Mouse (Mus musculus) liver, embryonic 13.5 days (tissue): ENCODE data around the gene Ptk6. TPM values are rescaled to one million over a fixed set of nuclear protein-coding genes. Genes with fewer than 3 reads are reported as not detected.

ENCODE experiments used
- ATAC-seq: fragments of 200-750 bp; cut with Nextera tagmentation; 2 replicates; pipeline ENCODE4 v1.8.0; 2017; ENCODE audit warnings: low read depth, mild to moderate bottlenecking, moderate number of reproducible peaks, moderate library complexity
- DNase-seq: peaks from one replicate; pipeline ENCODE4 v3.0.0; 2022
- H3K27ac ChIP-seq: fragments of 300-500 bp; sonication (generic); 2 replicates; pipeline ENCODE4 v1.5.1; 2015; ENCODE audit warnings: moderate library complexity, mild to moderate bottlenecking, inconsistent platforms
- H3K27me3 ChIP-seq: fragments of 300-500 bp; sonication (generic); 2 replicates; pipeline ENCODE4 v1.6.1; 2015; ENCODE audit warnings: mild to moderate bottlenecking, inconsistent platforms
- H3K36me3 ChIP-seq: fragments of 300-500 bp; sonication (generic); 2 replicates; pipeline ENCODE4 v1.6.1; 2015; ENCODE audit warnings: mild to moderate bottlenecking, inconsistent platforms
- H3K4me1 ChIP-seq: fragments of 300-500 bp; sonication (generic); replicated peaks from 2 replicates; pipeline ENCODE4 v1.6.1; 2015; ENCODE audit warnings: inconsistent platforms
- H3K4me2 ChIP-seq: fragments of 300-500 bp; sonication (generic); 2 replicates; pipeline ENCODE4 v1.6.1; 2015; ENCODE audit warnings: inconsistent platforms, mild to moderate bottlenecking, moderate library complexity
- H3K4me3 ChIP-seq: fragments of 300-500 bp; sonication (generic); replicated peaks from 2 replicates; pipeline ENCODE4 v1.5.1; 2015; ENCODE audit warnings: mild to moderate bottlenecking, inconsistent platforms
- H3K9ac ChIP-seq: fragments of 300-500 bp; sonication (generic); 2 replicates; pipeline ENCODE4 v1.6.1; 2015; ENCODE audit warnings: mild to moderate bottlenecking, inconsistent platforms
- H3K9me3 ChIP-seq: fragments of 300-500 bp; sonication (generic); replicated peaks from 2 replicates; pipeline ENCODE4 v1.6.1; 2016; ENCODE audit warnings: inconsistent platforms
- WGBS: fragments of 180-500 bp; shearing (Covaris S2); methylation state at CpG from one replicate; pipeline ENCODE4 v1.1.7; 2015; ENCODE audit not compliant: insufficient replicate concordance; 5-methylcytosine and 5-hydroxymethylcytosine counted together
- polyA plus RNA-seq: library from polyadenylated mRNA; unstranded; fragments of >200 nt; fragmentation: Nextera tagmentation; extraction: Ambion mirVana; gene quantifications from 2 replicates; pipeline ENCODE4 v1.2.1, GENCODE M21; 2015

Gene Ptk6
- polyA plus RNA-seq, 1 experiment from 2014 or later: 0.02 TPM

DNA sequence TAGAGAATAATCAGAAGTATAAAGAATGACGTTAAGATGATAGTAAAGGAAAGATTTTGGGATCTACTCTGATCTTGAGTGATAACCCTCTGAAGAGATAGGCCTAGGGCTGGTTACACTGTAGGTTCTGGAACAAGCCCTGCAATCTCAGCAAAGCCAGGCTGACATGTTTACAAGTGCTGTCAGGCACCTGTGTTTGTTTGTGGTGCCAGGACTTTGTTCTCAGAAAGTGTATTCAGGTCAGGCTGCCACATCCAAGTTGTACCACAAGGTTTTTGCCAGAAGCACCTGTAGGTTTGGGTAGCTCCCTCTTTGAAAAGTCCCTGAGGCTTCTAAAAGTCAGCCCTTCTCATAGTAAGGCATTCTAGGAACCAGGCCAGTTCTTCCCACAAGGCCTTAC is 13.3 kb downstream of the Ptk6 start:
- DNase-seq (no peak), ATAC-seq (no peak)
- Histone ChIP-seq H3K36me3 (no peaks in the 10 kb centered on the region), H3K4me1 (peaks cover 28% of the 10 kb centered on the region), H3K4me3 (no peak overlapping the region), H3K4me2 (no peak overlapping the region), H3K9me3 (no peaks in the 10 kb centered on the region), H3K27me3 (peaks cover 7% of the 10 kb centered on the region), H3K27ac (peak overlapping the region; percentile 70), H3K9ac (0 out of 2 replicates have a peak overlapping the region, but pooled peaks have one; percentile 88)
- 67% methylated on average over 1 of the region's 1 CpGs for WGBS

GRCm38 (mm10) chr2:181188681-181189080 is 13.9 kb downstream of the Ptk6 start:
- peak overlapping the region; percentile 70 for H3K27ac ChIP-seq
- 72% methylated on average over 2 of the region's 2 CpGs for WGBS
- peak overlapping the region; percentile 98 for H3K4me2 ChIP-seq
- H3K36me3 ChIP-seq: no peaks in the 10 kb centered on the region
- peak overlapping the region; percentile 88 for H3K9ac ChIP-seq
- DNase-seq (no peak), ATAC-seq (no peak)
- H3K4me1 ChIP-seq: peaks cover 28% of the 10 kb centered on the region
- H3K4me3 ChIP-seq: peak overlapping the region; percentile 82; the same call in 1 of the 2 replicates
- no peaks in the 10 kb centered on the region for H3K9me3 ChIP-seq
- peaks cover 4% of the 10 kb centered on the region; the same call in 1 of the 2 replicates for H3K27me3 ChIP-seq

DNA sequence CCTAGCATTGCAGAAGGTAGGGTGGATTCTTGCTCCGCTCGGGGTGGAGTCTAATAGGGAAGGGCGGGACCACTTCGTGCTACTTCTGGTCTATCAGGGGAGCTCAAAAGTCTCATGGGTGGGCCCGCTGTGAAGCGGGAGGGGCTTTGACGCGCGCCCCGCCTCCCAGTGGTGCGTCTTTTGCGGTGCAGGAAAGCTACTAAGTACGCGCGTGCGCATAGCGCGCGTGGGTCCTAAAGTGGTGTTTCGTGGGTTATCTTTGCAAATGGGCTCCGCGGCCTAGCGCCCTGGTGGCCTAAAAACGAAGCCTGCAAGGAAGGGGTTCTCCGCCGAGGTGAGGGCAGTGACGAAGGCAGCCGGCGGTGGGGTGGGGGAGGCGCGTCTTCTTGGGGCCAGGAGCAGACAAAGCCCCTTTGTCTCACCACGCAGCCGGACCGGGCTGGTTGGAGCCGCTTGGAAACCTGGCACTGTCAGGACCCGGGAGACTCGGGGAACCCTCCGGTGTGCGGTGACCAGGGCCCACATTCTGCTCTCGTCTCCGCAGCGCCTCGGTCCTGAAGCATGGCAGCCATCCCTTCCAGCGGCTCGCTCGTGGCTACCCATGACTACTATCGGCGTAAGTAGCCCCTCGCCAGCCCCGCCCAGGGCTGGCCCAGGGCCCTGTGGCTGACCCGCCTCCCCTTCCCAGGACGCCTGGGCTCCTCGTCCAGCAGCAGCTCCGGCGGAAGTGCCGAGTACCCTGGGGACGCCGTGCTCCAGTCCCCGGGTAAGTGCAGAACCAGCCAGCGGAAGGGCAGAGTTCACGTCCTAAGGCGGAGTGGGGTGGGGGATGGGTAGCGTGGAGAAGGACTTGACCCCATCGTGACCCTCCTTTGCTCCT is 15.2 kb downstream of the Ptk6 start, which contains the start of gene Ppdpf:
Gene Ppdpf (plus strand): TSS at position 127 of the 880 bp plus-strand sequence.
- WGBS: under 1% methylated on average over 64 of the region's 64 CpGs
- ATAC-seq: peak; percentile 98
- no peaks in the 10 kb centered on the region for H3K9me3 ChIP-seq

GRCm38 (mm10) chr2:181186635-181187034 is 16.0 kb downstream of the Ptk6 start:
- peaks cover 28% of the 10 kb centered on the region for H3K4me1 ChIP-seq
- H3K36me3 ChIP-seq: no peaks in the 10 kb centered on the region
- H3K4me3 ChIP-seq: peak overlapping the region; percentile 82
- peak overlapping the region; percentile 68 for H3K9ac ChIP-seq
- under 1% methylated on average over 14 of the region's 14 CpGs for WGBS
- H3K4me2 ChIP-seq: peak overlapping the region; percentile 98
- H3K27ac ChIP-seq: peak overlapping the region; percentile 80
- H3K9me3 ChIP-seq: no peaks in the 10 kb centered on the region
- peak; percentile 79 for DNase-seq
- H3K27me3 ChIP-seq: no peaks in the 10 kb centered on the region
- ATAC-seq: peak; percentile 75

More for the DNA sequence above, 15.2 kb downstream of the Ptk6 start, which contains the start of gene Ppdpf:
- Histone ChIP-seq H3K4me3 (peak within 1 kb of the TSS; percentile 82), H3K27ac (peak within 1 kb of the TSS; percentile 86), H3K36me3 (no peaks in the 10 kb centered on the region), H3K27me3 (no peaks in the 10 kb centered on the region), H3K4me1 (peaks cover 28% of the 10 kb centered on the region), H3K4me2 (peak within 1 kb of the TSS; percentile 98), H3K9ac (peak within 1 kb of the TSS; percentile 88)
- peak; percentile 97 for DNase-seq

- Histone ChIP-seq H3K27ac (no peak overlapping the region), H3K27me3 (peaks cover 7% of the 10 kb centered on the region; the same call in 1 of the 2 replicates), H3K4me3 (no peak overlapping the region), H3K4me1 (no peaks in the 10 kb centered on the region), H3K9ac (no peak overlapping the region), H3K4me2 (no peak overlapping the region), H3K36me3 (no peaks in the 10 kb centered on the region), H3K9me3 (no peaks in the 10 kb centered on the region)
- no peak for DNase-seq
- no peak for ATAC-seq
- WGBS: 64% methylated on average over 6 of the region's 6 CpGs
Measured at GRCm38 (mm10) chr2:181180898-181181297, 21.7 kb downstream of the Ptk6 start.

GRCm38 (mm10) chr2:181178471-181178870 is 24.1 kb downstream of the Ptk6 start:
- H3K4me2 ChIP-seq: no peak overlapping the region
- H3K4me3 ChIP-seq: no peak overlapping the region
- H3K36me3 ChIP-seq: no peaks in the 10 kb centered on the region
- H3K27ac ChIP-seq: no peak overlapping the region
- ATAC-seq: no peak
- H3K4me1 ChIP-seq: no peaks in the 10 kb centered on the region
- H3K9me3 ChIP-seq: no peaks in the 10 kb centered on the region
- no peak for DNase-seq
- no peak overlapping the region for H3K9ac ChIP-seq
- WGBS: 41% methylated on average over 5 of the region's 5 CpGs
- H3K27me3 ChIP-seq: peaks cover 10% of the 10 kb centered on the region; the same call in 1 of the 2 replicates

GRCm38 (mm10) chr2:181178015-181178414 is 24.6 kb downstream of the Ptk6 start:
- DNase-seq: no peak
- ATAC-seq: no peak
- no peaks in the 10 kb centered on the region for H3K4me1 ChIP-seq
- H3K36me3 ChIP-seq: no peaks in the 10 kb centered on the region
- H3K9me3 ChIP-seq: no peaks in the 10 kb centered on the region
- no peak overlapping the region for H3K27ac ChIP-seq
- H3K4me2 ChIP-seq: no peak overlapping the region
- H3K9ac ChIP-seq: no peak overlapping the region
- no peak overlapping the region for H3K4me3 ChIP-seq
- WGBS: 52% methylated on average over 3 of the region's 3 CpGs
- peaks cover 10% of the 10 kb centered on the region; the same call in 1 of the 2 replicates for H3K27me3 ChIP-seq

DNA sequence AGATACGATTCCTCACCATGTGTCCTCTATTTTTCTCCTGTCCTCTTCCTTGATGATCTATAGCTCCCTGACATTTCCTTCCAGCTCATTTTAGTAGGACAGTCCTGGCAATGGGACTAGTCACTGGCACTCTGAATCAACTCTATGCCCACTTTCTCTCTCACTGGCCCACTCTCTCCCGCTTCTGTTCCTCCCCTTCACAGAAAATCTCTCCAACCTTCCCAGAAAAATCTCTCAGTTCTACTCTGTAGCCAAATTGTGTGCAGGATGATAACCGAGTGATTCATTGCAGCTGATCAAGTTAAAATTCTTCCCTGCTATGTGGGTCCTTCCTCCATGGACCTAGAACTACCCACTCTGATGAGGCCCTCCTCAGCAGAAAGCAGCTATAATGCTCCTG is 27.9 kb downstream of the Ptk6 start:
- DNase-seq: no peak
- no peak overlapping the region for H3K9ac ChIP-seq
- H3K27me3 ChIP-seq: peaks cover 10% of the 10 kb centered on the region; the same call in 1 of the 2 replicates
- no peaks in the 10 kb centered on the region for H3K36me3 ChIP-seq
- H3K4me1 ChIP-seq: no peaks in the 10 kb centered on the region
- 58% methylated on average over 3 of the region's 3 CpGs for WGBS
- no peak for ATAC-seq
- no peak overlapping the region for H3K27ac ChIP-seq
- no peak overlapping the region for H3K4me3 ChIP-seq
- H3K9me3 ChIP-seq: no peaks in the 10 kb centered on the region
- no peak overlapping the region for H3K4me2 ChIP-seq

DNA sequence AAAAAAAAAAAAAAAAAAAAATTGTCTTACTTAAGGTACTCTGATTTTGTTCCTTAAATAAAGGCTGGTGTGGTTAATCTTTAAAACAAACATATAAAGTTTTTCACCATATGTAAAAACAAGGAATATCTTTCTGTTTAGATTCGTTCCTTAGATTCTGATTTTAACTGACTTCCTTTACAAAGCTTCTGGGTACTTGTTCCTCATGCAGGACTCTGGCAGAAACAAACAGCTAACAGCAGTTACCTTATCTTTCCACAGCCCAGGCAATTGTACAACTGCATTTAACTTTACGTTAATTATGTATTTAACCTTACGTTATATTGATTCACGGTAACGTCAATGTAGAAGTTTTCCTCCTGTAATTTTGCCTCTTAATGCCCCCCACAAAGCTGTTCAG is 36.1 kb downstream of the Ptk6 start:
- H3K4me1 ChIP-seq: no peaks in the 10 kb centered on the region
- H3K36me3 ChIP-seq: no peaks in the 10 kb centered on the region
- no peaks in the 10 kb centered on the region for H3K9me3 ChIP-seq
- H3K4me2 ChIP-seq: no peak overlapping the region
- H3K27ac ChIP-seq: no peak overlapping the region
- no peak overlapping the region for H3K4me3 ChIP-seq
- no peak overlapping the region for H3K9ac ChIP-seq
- ATAC-seq (no peak), DNase-seq (no peak)
- peaks cover 15% of the 10 kb centered on the region; the same call in 1 of the 2 replicates for H3K27me3 ChIP-seq
- 71% methylated on average over 5 of the region's 5 CpGs for WGBS

DNA sequence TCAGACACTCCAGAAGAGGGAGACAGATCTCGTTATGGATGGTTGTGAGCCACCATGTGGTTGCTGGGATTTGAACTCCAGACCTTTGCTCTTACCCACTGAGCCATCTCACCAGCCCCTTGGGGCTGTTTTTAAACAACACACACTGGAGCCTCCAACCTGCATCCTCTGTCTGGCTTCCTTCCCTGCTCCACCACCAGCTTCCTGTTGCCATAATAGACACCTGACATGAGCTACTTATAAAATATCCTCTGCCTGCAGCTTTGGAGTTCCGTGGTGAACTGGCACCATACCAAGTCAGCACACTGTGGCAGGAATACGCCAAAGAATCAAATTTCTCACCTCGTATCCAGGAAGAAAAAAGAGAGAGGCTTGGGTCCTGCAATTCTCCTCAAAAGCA is 41.8 kb downstream of the Ptk6 start:
- WGBS: 46% methylated on average over 4 of the region's 4 CpGs
- Histone ChIP-seq H3K4me2 (no peak overlapping the region), H3K27me3 (peaks cover 49% of the 10 kb centered on the region), H3K4me3 (no peak overlapping the region), H3K36me3 (no peaks in the 10 kb centered on the region), H3K27ac (no peak overlapping the region), H3K4me1 (no peaks in the 10 kb centered on the region), H3K9ac (no peak overlapping the region), H3K9me3 (no peaks in the 10 kb centered on the region)
- ATAC-seq (no peak), DNase-seq (no peak)

GRCm38 (mm10) chr2:181159771-181160170 is 42.8 kb downstream of the Ptk6 start:
- no peaks in the 10 kb centered on the region for H3K4me1 ChIP-seq

More at GRCm38 (mm10) chr2:181159771-181160170, 42.8 kb downstream of the Ptk6 start:
- no peak overlapping the region for H3K9ac ChIP-seq
- H3K27me3 ChIP-seq: peaks cover 56% of the 10 kb centered on the region
- no peak overlapping the region for H3K4me2 ChIP-seq
- H3K36me3 ChIP-seq: no peaks in the 10 kb centered on the region
- no peak overlapping the region for H3K27ac ChIP-seq
- no peak overlapping the region for H3K4me3 ChIP-seq
- DNase-seq: no peak
- H3K9me3 ChIP-seq: no peaks in the 10 kb centered on the region
- ATAC-seq: no peak
- WGBS: 5% methylated on average over 2 of the region's 2 CpGs
